Mouse (Mus musculus) embryonic facial prominence, embryonic 13.5 days (tissue): Measurements from ENCODE around the gene Arhgef17. TPM values are rescaled to one million over a fixed set of nuclear protein-coding genes. Genes with fewer than 3 reads are reported as not detected.

ENCODE experiments used
- ATAC-seq: fragments of 200-750 bp; cut with Nextera tagmentation; 2 replicates; pipeline ENCODE4 v1.8.0; 2017; ENCODE audit warnings: low read depth; ENCODE audit not compliant: insufficient number of reproducible peaks, insufficient read depth, low FRiP score, low TSS enrichment
- H3K27ac ChIP-seq: fragments of 300-500 bp; sonication (generic); 2 replicates; pipeline ENCODE4 v1.5.1; 2015; ENCODE audit warnings: moderate library complexity, mild to moderate bottlenecking, inconsistent platforms
- H3K27me3 ChIP-seq: fragments of 300-500 bp; sonication (generic); 2 replicates; pipeline ENCODE4 v1.6.1; 2015; ENCODE audit warnings: mild to moderate bottlenecking, inconsistent platforms
- H3K36me3 ChIP-seq: fragments of 300-500 bp; sonication (generic); 2 replicates; pipeline ENCODE4 v1.6.1; 2015; ENCODE audit warnings: mild to moderate bottlenecking, inconsistent platforms
- H3K4me1 ChIP-seq: fragments of 300-500 bp; sonication (generic); 2 replicates; pipeline ENCODE4 v1.6.1; 2015; ENCODE audit warnings: inconsistent platforms
- H3K4me2 ChIP-seq: fragments of 300-500 bp; sonication (generic); 2 replicates; pipeline ENCODE4 v1.6.1; 2015; ENCODE audit warnings: moderate library complexity, mild to moderate bottlenecking, inconsistent platforms
- H3K4me3 ChIP-seq: fragments of 300-500 bp; sonication (generic); 2 replicates; pipeline ENCODE4 v1.5.1; 2015; ENCODE audit warnings: mild to moderate bottlenecking, inconsistent platforms
- H3K9ac ChIP-seq: fragments of 300-500 bp; sonication (generic); 2 replicates; pipeline ENCODE4 v1.6.1; 2015; ENCODE audit warnings: mild to moderate bottlenecking, inconsistent platforms
- H3K9me3 ChIP-seq: fragments of 300-500 bp; sonication (generic); 2 replicates; pipeline ENCODE4 v1.6.1; 2016; ENCODE audit warnings: inconsistent platforms
- WGBS: fragments of 180-500 bp; shearing (Covaris S2); methylation state at CpG from one replicate; pipeline ENCODE4 v1.1.7; 2015; ENCODE audit warnings: mixed read lengths; 5-methylcytosine and 5-hydroxymethylcytosine counted together
- polyA plus RNA-seq: library from polyadenylated mRNA; unstranded; fragments of >200 nt; fragmentation: Nextera tagmentation; extraction: Ambion mirVana; gene quantifications from 2 replicates; pipeline ENCODE4 v1.2.1, GENCODE M21; 2015

Arhgef17 gene
- polyA plus RNA-seq, 1 experiment from 2014 or later = 8.0 TPM

GRCm38 (mm10) chr7:100924674-100925445 is 7.0 kb downstream of the Arhgef17 start:
- Histone ChIP-seq H3K4me1 (peaks cover 88% of the 10 kb centered on the region), H3K27ac (peak overlapping the region; percentile 60), H3K27me3 (no peaks in the 10 kb centered on the region), H3K9me3 (no peaks in the 10 kb centered on the region), H3K36me3 (peaks cover 52% of the 10 kb centered on the region), H3K9ac (peak overlapping the region; percentile 99), H3K4me2 (peak overlapping the region; percentile 99), H3K4me3 (peak overlapping the region; percentile 89)
- ATAC-seq = no peak
- 12% methylated on average over 10 of the region's 10 CpGs for WGBS

- Histone ChIP-seq H3K27ac (0 out of 2 replicates have a peak overlapping the region, but pooled peaks have one; percentile 60), H3K4me2 (peak overlapping the region; percentile 99), H3K9ac (peak overlapping the region; percentile 99), H3K36me3 (peaks cover 52% of the 10 kb centered on the region), H3K27me3 (no peaks in the 10 kb centered on the region), H3K4me3 (peak overlapping the region; percentile 89), H3K9me3 (no peaks in the 10 kb centered on the region), H3K4me1 (peaks cover 88% of the 10 kb centered on the region)
- ATAC-seq = no peak
- 78% methylated on average over 5 of the region's 5 CpGs for WGBS
These were observed 7.7 kb downstream of the Arhgef17 start for GRCm38 (mm10) chr7:100924200-100924599.

- H3K4me3 ChIP-seq = no peak overlapping the region
- no peak overlapping the region for H3K27ac ChIP-seq
- no peaks in the 10 kb centered on the region for H3K9me3 ChIP-seq
- H3K36me3 ChIP-seq = peaks cover 43% of the 10 kb centered on the region
- ATAC-seq = no peak
- H3K9ac ChIP-seq = 0 out of 2 replicates have a peak overlapping the region, but pooled peaks have one; percentile 16
- H3K4me1 ChIP-seq = peaks cover 88% of the 10 kb centered on the region
- H3K4me2 ChIP-seq = no peak overlapping the region
- WGBS = 88% methylated on average over 4 of the region's 4 CpGs
- H3K27me3 ChIP-seq = no peaks in the 10 kb centered on the region
These were observed 9.0 kb downstream of the Arhgef17 start for GRCm38 (mm10) chr7:100922907-100923306.

GRCm38 (mm10) chr7:100921289-100921688 is 10.6 kb downstream of the Arhgef17 start:
- H3K27me3 ChIP-seq = no peaks in the 10 kb centered on the region
- H3K36me3 ChIP-seq = peaks cover 51% of the 10 kb centered on the region
- no peak overlapping the region for H3K27ac ChIP-seq
- no peak for ATAC-seq
- H3K9ac ChIP-seq = no peak overlapping the region
- WGBS = 88% methylated on average over 5 of the region's 5 CpGs
- H3K4me2 ChIP-seq = no peak overlapping the region
- no peak overlapping the region for H3K4me3 ChIP-seq
- peaks cover 88% of the 10 kb centered on the region for H3K4me1 ChIP-seq
- H3K9me3 ChIP-seq = no peaks in the 10 kb centered on the region

DNA sequence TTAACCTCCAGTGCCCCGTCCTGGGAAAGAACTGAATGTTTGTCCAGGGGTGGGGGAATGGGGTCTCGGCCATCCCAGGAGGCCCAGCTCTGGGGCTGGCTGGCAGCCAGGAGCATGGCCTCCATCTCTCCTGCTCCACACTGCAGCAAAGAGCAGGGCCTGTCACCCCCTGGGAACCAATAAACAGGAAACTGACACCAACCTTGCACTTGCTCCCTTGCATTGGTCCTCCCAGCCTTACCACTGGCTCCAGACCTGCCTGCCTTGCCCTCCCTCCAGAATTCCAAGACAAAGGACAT is 12.1 kb downstream of the Arhgef17 start:
- H3K4me1 ChIP-seq = peaks cover 82% of the 10 kb centered on the region
- H3K9me3 ChIP-seq = no peaks in the 10 kb centered on the region
- H3K4me2 ChIP-seq = peak overlapping the region; percentile 18; the same call in 1 of the 2 replicates
- no peak overlapping the region for H3K4me3 ChIP-seq
- H3K9ac ChIP-seq = 0 out of 2 replicates have a peak overlapping the region, but pooled peaks have one; percentile 54
- H3K27ac ChIP-seq = peak overlapping the region; percentile 78; the same call in 1 of the 2 replicates
- peaks cover 63% of the 10 kb centered on the region for H3K36me3 ChIP-seq
- H3K27me3 ChIP-seq = no peaks in the 10 kb centered on the region
- no peak for ATAC-seq
- WGBS = 19% methylated on average over 2 of the region's 2 CpGs

DNA sequence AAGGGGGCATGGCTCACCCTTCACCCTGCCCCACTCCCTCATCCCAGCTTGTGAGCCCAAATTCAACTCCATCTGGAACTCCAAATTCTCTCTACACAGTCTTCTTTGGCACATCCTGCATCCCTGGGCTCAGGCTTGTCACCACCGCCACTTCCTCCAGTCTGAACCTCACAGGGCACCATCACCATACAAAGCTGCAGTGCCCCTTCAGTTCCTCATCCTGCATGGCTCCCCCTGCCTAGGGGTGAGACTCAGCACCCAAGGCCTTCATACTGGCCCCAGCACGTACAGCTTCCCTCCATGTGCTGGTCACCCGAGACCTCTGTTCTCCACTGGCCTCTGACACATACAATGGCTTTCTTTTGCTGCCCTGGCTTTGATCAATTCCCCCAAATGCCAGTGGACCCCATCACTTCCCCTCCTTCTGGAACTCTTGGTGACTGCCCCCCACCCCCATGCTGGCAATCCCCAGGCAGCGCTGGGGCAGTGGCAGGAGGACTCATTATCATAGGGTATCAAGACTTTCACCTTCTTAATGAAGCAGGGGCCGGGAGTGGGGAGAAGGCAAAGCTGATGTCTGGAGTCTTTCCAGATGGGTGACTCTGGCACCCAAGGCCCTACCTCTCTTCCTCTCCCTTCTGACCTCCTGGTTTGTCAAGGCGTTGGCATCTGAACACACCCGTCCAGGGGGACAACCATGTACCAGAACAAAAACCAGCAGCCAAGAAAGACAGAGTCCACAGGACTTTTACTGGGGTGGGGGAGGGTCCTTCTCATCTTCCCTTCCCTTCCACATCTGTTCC is 12.7 kb downstream of the Arhgef17 start:
- no peaks in the 10 kb centered on the region for H3K9me3 ChIP-seq
- peaks cover 77% of the 10 kb centered on the region for H3K4me1 ChIP-seq
- 37% methylated on average over 7 of the region's 7 CpGs for WGBS
- no peaks in the 10 kb centered on the region for H3K27me3 ChIP-seq
- H3K9ac ChIP-seq = 0 out of 2 replicates have a peak overlapping the region, but pooled peaks have one; percentile 54
- H3K36me3 ChIP-seq = peaks cover 67% of the 10 kb centered on the region
- peak overlapping the region; percentile 78 for H3K27ac ChIP-seq
- ATAC-seq = no peak
- peak overlapping the region; percentile 18; the same call in 1 of the 2 replicates for H3K4me2 ChIP-seq
- H3K4me3 ChIP-seq = no peak overlapping the region

- Histone ChIP-seq H3K4me3 (peak overlapping the region; percentile 10; the same call in 1 of the 2 replicates), H3K36me3 (peaks cover 69% of the 10 kb centered on the region), H3K27ac (peak overlapping the region; percentile 78), H3K9me3 (no peaks in the 10 kb centered on the region), H3K4me1 (peaks cover 76% of the 10 kb centered on the region), H3K27me3 (no peaks in the 10 kb centered on the region), H3K4me2 (peak overlapping the region; percentile 39), H3K9ac (peak overlapping the region; percentile 61)
- ATAC-seq = no peak
- WGBS = 20% methylated on average over 9 of the region's 9 CpGs
These were observed 13.7 kb downstream of the Arhgef17 start for GRCm38 (mm10) chr7:100918176-100918575.

- Histone ChIP-seq H3K9me3 (no peaks in the 10 kb centered on the region), H3K4me2 (peak overlapping the region; percentile 39), H3K9ac (peak overlapping the region; percentile 61), H3K27ac (peak overlapping the region; percentile 78), H3K27me3 (no peaks in the 10 kb centered on the region), H3K36me3 (peaks cover 66% of the 10 kb centered on the region), H3K4me1 (peaks cover 75% of the 10 kb centered on the region), H3K4me3 (no peak overlapping the region)
- no peak for ATAC-seq
- WGBS = 48% methylated on average over 6 of the region's 6 CpGs
These were observed 14.2 kb downstream of the Arhgef17 start for GRCm38 (mm10) chr7:100917751-100918150.

GRCm38 (mm10) chr7:100916526-100916925 is 15.4 kb downstream of the Arhgef17 start:
- Histone ChIP-seq H3K27ac (no peak overlapping the region), H3K4me2 (no peak overlapping the region), H3K27me3 (no peaks in the 10 kb centered on the region), H3K9me3 (no peaks in the 10 kb centered on the region), H3K4me3 (no peak overlapping the region), H3K9ac (no peak overlapping the region), H3K4me1 (peaks cover 78% of the 10 kb centered on the region), H3K36me3 (peaks cover 54% of the 10 kb centered on the region)
- no peak for ATAC-seq
- 78% methylated on average over 6 of the region's 6 CpGs for WGBS

GRCm38 (mm10) chr7:100915204-100915603 is 16.7 kb downstream of the Arhgef17 start:
- Histone ChIP-seq H3K36me3 (peaks cover 43% of the 10 kb centered on the region), H3K27ac (no peak overlapping the region), H3K4me1 (peaks cover 85% of the 10 kb centered on the region), H3K27me3 (no peaks in the 10 kb centered on the region), H3K9me3 (no peaks in the 10 kb centered on the region), H3K4me2 (no peak overlapping the region), H3K4me3 (no peak overlapping the region), H3K9ac (peak overlapping the region; percentile 40; the same call in 1 of the 2 replicates)
- WGBS = 68% methylated on average over 5 of the region's 5 CpGs
- ATAC-seq = no peak

DNA sequence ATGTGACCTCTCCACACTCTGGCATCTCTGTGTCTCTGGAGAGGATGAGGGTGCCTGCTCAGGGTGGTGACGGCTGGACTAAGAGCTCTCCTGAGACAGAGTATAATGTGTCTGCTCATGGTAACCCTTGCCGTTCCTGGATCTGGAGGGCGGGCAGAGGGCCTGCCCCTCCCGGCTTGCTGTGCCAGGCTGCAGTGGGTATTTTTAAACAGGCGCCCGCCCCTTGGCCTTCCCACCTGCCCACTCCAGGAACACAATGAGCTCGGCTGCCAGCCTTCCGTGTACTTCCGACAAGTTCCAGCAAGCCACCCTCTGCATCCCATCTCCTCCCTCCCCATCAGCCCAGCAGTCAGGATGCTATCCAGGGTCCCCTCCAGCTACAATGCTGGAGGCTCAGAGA is 20.1 kb downstream of the Arhgef17 start:
- H3K4me3 ChIP-seq = no peak overlapping the region
- peaks cover 48% of the 10 kb centered on the region for H3K36me3 ChIP-seq
- peak overlapping the region; percentile 9; the same call in 1 of the 2 replicates for H3K4me2 ChIP-seq
- H3K27ac ChIP-seq = peak overlapping the region; percentile 51; the same call in 1 of the 2 replicates
- H3K4me1 ChIP-seq = peaks cover 81% of the 10 kb centered on the region
- no peak for ATAC-seq
- H3K27me3 ChIP-seq = no peaks in the 10 kb centered on the region
- WGBS = 52% methylated on average over 9 of the region's 9 CpGs
- H3K9ac ChIP-seq = peak overlapping the region; percentile 27; the same call in 1 of the 2 replicates
- no peaks in the 10 kb centered on the region for H3K9me3 ChIP-seq
